Mouse (Mus musculus) embryonic facial prominence, embryonic 10.5 days (tissue): Measurements from ENCODE around the gene Socs2. TPM values are rescaled to one million over a fixed set of nuclear protein-coding genes. Genes with fewer than 3 reads are reported as not detected.

Experiments used
- DNase-seq: peaks from one replicate; pipeline ENCODE4 v3.0.0-alpha.2; 2017; ENCODE audit warnings: low spot score
- H3K27ac ChIP-seq: fragments of 300-500 bp; sonication (generic); replicated peaks from 2 replicates; pipeline ENCODE4 v1.5.1; 2016; ENCODE audit warnings: mild to moderate bottlenecking
- H3K27me3 ChIP-seq: fragments of 300-500 bp; sonication (generic); replicated peaks from 2 replicates; pipeline ENCODE4 v1.6.1; 2016; ENCODE audit warnings: low read depth, mild to moderate bottlenecking; ENCODE audit not compliant: poor library complexity, severe bottlenecking
- H3K36me3 ChIP-seq: fragments of 300-500 bp; sonication (generic); replicated peaks from 2 replicates; pipeline ENCODE4 v1.6.1; 2016; ENCODE audit warnings: mild to moderate bottlenecking, moderate library complexity
- H3K4me1 ChIP-seq: fragments of 300-500 bp; sonication (generic); 2 replicates; pipeline ENCODE4 v1.6.1; 2016
- H3K4me3 ChIP-seq: fragments of 300-500 bp; sonication (generic); 2 replicates; pipeline ENCODE4 v1.5.1; 2016; ENCODE audit warnings: mild to moderate bottlenecking, moderate library complexity
- H3K9me3 ChIP-seq: fragments of 300-500 bp; sonication (generic); 2 replicates; pipeline ENCODE4 v1.6.1; 2016; ENCODE audit warnings: mild to moderate bottlenecking
- WGBS: fragments of 180-500 bp; shearing (Covaris S2); methylation state at CpG from one replicate; pipeline ENCODE4 v1.1.7; 2016; 5-methylcytosine and 5-hydroxymethylcytosine counted together
- polyA plus RNA-seq: library from polyadenylated mRNA; unstranded; fragments of >200 nt; fragmentation: Nextera tagmentation; extraction: Ambion mirVana; gene quantifications from 2 replicates; pipeline ENCODE4 v1.2.1, GENCODE M21; 2016

Socs2 gene
- polyA plus RNA-seq, 1 experiment from 2014 or later, result 46.7 TPM

- no peak overlapping the region for H3K4me3 ChIP-seq
- H3K9me3 ChIP-seq, result peaks cover 5% of the 10 kb centered on the region; the same call in 1 of the 2 replicates
- no peak for DNase-seq
- no peak overlapping the region for H3K27ac ChIP-seq
- no peaks in the 10 kb centered on the region for H3K36me3 ChIP-seq
- 87% methylated on average over 8 of the region's 8 CpGs for WGBS
- no peaks in the 10 kb centered on the region for H3K27me3 ChIP-seq
- H3K4me1 ChIP-seq, result no peaks in the 10 kb centered on the region
Observed at GRCm38 (mm10) chr10:95384446-95384845, 32.5 kb downstream of the Socs2 start.

- H3K27me3 ChIP-seq, result no peaks in the 10 kb centered on the region
- no peak overlapping the region for H3K27ac ChIP-seq
- no peaks in the 10 kb centered on the region for H3K36me3 ChIP-seq
- no peaks in the 10 kb centered on the region for H3K4me1 ChIP-seq
- no peak for DNase-seq
- 92% methylated on average over 6 of the region's 6 CpGs for WGBS
- no peaks in the 10 kb centered on the region for H3K9me3 ChIP-seq
- H3K4me3 ChIP-seq, result no peak overlapping the region
Observed at GRCm38 (mm10) chr10:95373340-95373739, 43.6 kb downstream of the Socs2 start.

- DNase-seq, result no peak
- H3K4me3 ChIP-seq, result no peak overlapping the region
- WGBS, result 92% methylated on average over 3 of the region's 3 CpGs
Observed at GRCm38 (mm10) chr10:95371942-95372341, 45.0 kb downstream of the Socs2 start.

GRCm38 (mm10) chr10:95369190-95369589 is 47.8 kb downstream of the Socs2 start:
- Histone ChIP-seq H3K36me3 (no peaks in the 10 kb centered on the region), H3K4me3 (no peak overlapping the region), H3K27me3 (no peaks in the 10 kb centered on the region), H3K4me1 (no peaks in the 10 kb centered on the region), H3K9me3 (no peaks in the 10 kb centered on the region), H3K27ac (no peak overlapping the region)
- DNase-seq, result no peak

More at GRCm38 (mm10) chr10:95371942-95372341, 45.0 kb downstream of the Socs2 start:
- Histone ChIP-seq H3K9me3 (no peaks in the 10 kb centered on the region), H3K36me3 (no peaks in the 10 kb centered on the region), H3K27ac (no peak overlapping the region), H3K27me3 (no peaks in the 10 kb centered on the region), H3K4me1 (no peaks in the 10 kb centered on the region)

- Histone ChIP-seq H3K9me3 (no peaks in the 10 kb centered on the region), H3K4me3 (no peak overlapping the region), H3K4me1 (no peaks in the 10 kb centered on the region), H3K36me3 (no peaks in the 10 kb centered on the region), H3K27ac (no peak overlapping the region), H3K27me3 (no peaks in the 10 kb centered on the region)
- DNase-seq, result no peak
- WGBS, result 90% methylated on average over 14 of the region's 14 CpGs
Observed at GRCm38 (mm10) chr10:95368151-95368550, 48.8 kb downstream of the Socs2 start.

GRCm38 (mm10) chr10:95367661-95368089 is 49.3 kb downstream of the Socs2 start:
- H3K27me3 ChIP-seq, result no peaks in the 10 kb centered on the region
- no peak overlapping the region for H3K4me3 ChIP-seq
- H3K4me1 ChIP-seq, result no peaks in the 10 kb centered on the region
- H3K9me3 ChIP-seq, result no peaks in the 10 kb centered on the region
- WGBS, result 92% methylated on average over 9 of the region's 9 CpGs
- H3K36me3 ChIP-seq, result no peaks in the 10 kb centered on the region
- no peak for DNase-seq
- H3K27ac ChIP-seq, result no peak overlapping the region

GRCm38 (mm10) chr10:95367241-95367640 is 49.7 kb downstream of the Socs2 start:
- no peaks in the 10 kb centered on the region for H3K27me3 ChIP-seq
- DNase-seq, result no peak
- H3K27ac ChIP-seq, result no peak overlapping the region
- H3K4me3 ChIP-seq, result no peak overlapping the region
- no peaks in the 10 kb centered on the region for H3K9me3 ChIP-seq
- 83% methylated on average over 7 of the region's 7 CpGs for WGBS
- no peaks in the 10 kb centered on the region for H3K4me1 ChIP-seq
- no peaks in the 10 kb centered on the region for H3K36me3 ChIP-seq

DNA sequence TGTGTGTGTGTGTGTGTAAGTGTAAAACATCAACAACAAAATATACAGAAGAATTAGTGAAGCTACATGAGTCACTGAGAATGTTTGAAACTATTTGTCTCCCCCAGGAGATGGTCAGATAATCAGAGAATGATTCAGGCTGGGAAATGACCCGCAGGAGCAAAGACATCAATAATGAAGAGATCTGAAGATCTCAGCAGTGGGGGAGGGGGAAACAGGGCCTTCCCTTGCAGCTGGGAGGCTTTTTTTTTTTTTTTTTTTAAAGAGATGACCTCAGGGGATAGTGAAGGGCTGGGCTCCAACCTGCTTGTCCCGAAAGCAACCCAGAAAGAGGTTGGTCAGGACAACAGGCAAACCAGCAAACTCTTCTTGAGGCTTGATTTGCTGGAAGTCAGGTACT is 54.7 kb downstream of the Socs2 start:
- no peak for DNase-seq
- no peaks in the 10 kb centered on the region for H3K4me1 ChIP-seq
- H3K36me3 ChIP-seq, result no peaks in the 10 kb centered on the region
- WGBS, result 37% methylated on average over 2 of the region's 2 CpGs
- no peaks in the 10 kb centered on the region for H3K27me3 ChIP-seq
- no peak overlapping the region for H3K27ac ChIP-seq
- no peak overlapping the region for H3K4me3 ChIP-seq
- H3K9me3 ChIP-seq, result no peaks in the 10 kb centered on the region

- Histone ChIP-seq H3K4me3 (no peak overlapping the region), H3K27ac (no peak overlapping the region), H3K27me3 (no peaks in the 10 kb centered on the region), H3K4me1 (no peaks in the 10 kb centered on the region), H3K9me3 (no peaks in the 10 kb centered on the region), H3K36me3 (no peaks in the 10 kb centered on the region)
- DNase-seq, result no peak
- 90% methylated on average over 12 of the region's 12 CpGs for WGBS
Observed at GRCm38 (mm10) chr10:95361260-95361841, 55.6 kb downstream of the Socs2 start.

GRCm38 (mm10) chr10:95360048-95360447 is 56.9 kb downstream of the Socs2 start:
- Histone ChIP-seq H3K36me3 (no peaks in the 10 kb centered on the region), H3K4me1 (no peaks in the 10 kb centered on the region), H3K27me3 (no peaks in the 10 kb centered on the region), H3K9me3 (no peaks in the 10 kb centered on the region), H3K27ac (no peak overlapping the region), H3K4me3 (no peak overlapping the region)
- 88% methylated on average over 5 of the region's 5 CpGs for WGBS
- DNase-seq, result no peak

DNA sequence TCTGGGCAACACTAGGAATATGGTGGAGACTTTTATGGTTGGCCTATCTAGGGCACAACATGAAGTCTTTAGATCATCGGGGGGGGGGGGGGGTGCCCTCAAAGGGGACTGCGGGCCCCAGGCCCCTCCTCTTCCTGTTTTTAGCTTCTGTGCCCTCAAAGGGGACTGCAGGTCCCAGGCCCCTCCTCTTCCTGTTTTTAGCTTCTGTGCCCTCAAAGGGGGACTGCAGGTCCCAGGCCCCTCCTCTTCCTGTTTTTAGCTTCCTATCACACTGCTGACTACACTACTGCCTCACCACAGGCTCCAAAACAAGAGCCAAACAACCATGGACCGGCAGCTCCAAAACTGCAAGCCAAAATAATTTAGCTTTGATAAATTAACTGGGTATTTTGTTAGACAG is 59.3 kb downstream of the Socs2 start:
- H3K9me3 ChIP-seq, result no peaks in the 10 kb centered on the region
- H3K36me3 ChIP-seq, result no peaks in the 10 kb centered on the region
- DNase-seq, result no peak
- no peaks in the 10 kb centered on the region for H3K27me3 ChIP-seq
- 85% methylated on average over 3 of the region's 3 CpGs for WGBS
- H3K27ac ChIP-seq, result no peak overlapping the region
- H3K4me3 ChIP-seq, result no peak overlapping the region
- no peaks in the 10 kb centered on the region for H3K4me1 ChIP-seq

GRCm38 (mm10) chr10:95356711-95357110 is 60.3 kb downstream of the Socs2 start:
- no peaks in the 10 kb centered on the region for H3K27me3 ChIP-seq
- no peak overlapping the region for H3K4me3 ChIP-seq
- 82% methylated on average over 7 of the region's 7 CpGs for WGBS

GRCm38 (mm10) chr10:95355678-95356268 is 61.2 kb downstream of the Socs2 start:
- no peaks in the 10 kb centered on the region for H3K9me3 ChIP-seq
- H3K36me3 ChIP-seq, result no peaks in the 10 kb centered on the region
- H3K27ac ChIP-seq, result no peak overlapping the region
- DNase-seq, result no peak
- WGBS, result 58% methylated on average over 6 of the region's 6 CpGs
- H3K4me1 ChIP-seq, result no peaks in the 10 kb centered on the region
- H3K27me3 ChIP-seq, result no peaks in the 10 kb centered on the region
- H3K4me3 ChIP-seq, result no peak overlapping the region

More at GRCm38 (mm10) chr10:95356711-95357110, 60.3 kb downstream of the Socs2 start:
- Histone ChIP-seq H3K27ac (no peak overlapping the region), H3K9me3 (no peaks in the 10 kb centered on the region), H3K36me3 (no peaks in the 10 kb centered on the region), H3K4me1 (no peaks in the 10 kb centered on the region)
- DNase-seq, result no peak
